Mouse (Mus musculus): ENCODE data around the gene Mlec. TPM values are rescaled to one million over a fixed set of nuclear protein-coding genes. Genes with fewer than 3 reads are reported as not detected.
A peak's percentile ranks its signal among the peaks of the same experiment; 100 is the strongest.
"Not testable (repeated sequence)": the region's sequence is repeated elsewhere in the genome, so short reads cannot be mapped to it uniquely, and the experiment has no call there.

The Mlec gene
- polyA plus RNA-seq, 1 experiment from 2014 or later = 23.5 TPM

DNA sequence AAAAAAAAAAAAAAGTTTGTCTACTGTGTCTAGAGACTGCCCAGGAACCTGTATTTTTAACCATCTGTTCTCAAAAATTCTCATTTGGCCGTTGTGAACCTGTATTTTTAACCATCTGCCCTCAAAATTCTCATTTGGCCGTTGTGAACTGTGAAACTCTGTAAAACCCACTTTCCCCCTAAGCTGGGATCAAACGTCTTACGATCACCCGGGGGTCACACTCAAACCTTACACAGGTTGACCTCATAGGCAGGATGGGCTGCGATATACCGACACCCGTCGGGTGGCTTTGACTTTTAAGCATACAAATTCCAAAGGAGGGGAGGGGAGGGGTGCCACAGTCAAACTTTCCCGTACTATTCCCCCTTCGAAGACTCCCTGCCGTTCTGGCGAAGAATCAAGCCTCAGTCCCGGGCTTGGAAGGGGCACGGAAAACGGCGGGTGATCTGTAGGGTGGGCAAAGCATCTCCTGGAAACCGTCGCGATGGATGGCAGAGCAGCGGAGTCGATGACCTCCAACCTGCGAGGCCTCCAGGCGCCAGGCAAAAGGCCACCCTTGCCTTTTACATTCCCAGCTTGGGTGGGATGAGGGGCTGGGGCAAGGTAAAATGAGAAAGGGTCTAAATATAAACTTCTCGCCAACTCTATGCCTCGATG lies 918 bp downstream of the Mlec start:
- H3K27me3 ChIP-seq = no peaks in the 10 kb centered on the region
- H3K9me3 ChIP-seq (replicated peaks) = no peaks in the 10 kb centered on the region
- H3K4me3 ChIP-seq = peak overlapping the region; percentile 95
- H3K4me1 ChIP-seq = peaks cover 50% of the 10 kb centered on the region
- WGBS = 3% methylated on average over 26 of the region's 26 CpGs
- no peak for ATAC-seq
- 0 out of 2 replicates have a peak, but pooled peaks cover 3% of the 10 kb centered on the region for H3K36me3 ChIP-seq (ENCODE audit: poor library complexity, severe bottlenecking)
- H3K9ac ChIP-seq = peak overlapping the region; percentile 96
- peak overlapping the region; percentile 94 for H3K4me2 ChIP-seq
- peak overlapping the region; percentile 97; the same call in 1 of the 2 replicates for H3K27ac ChIP-seq

DNA sequence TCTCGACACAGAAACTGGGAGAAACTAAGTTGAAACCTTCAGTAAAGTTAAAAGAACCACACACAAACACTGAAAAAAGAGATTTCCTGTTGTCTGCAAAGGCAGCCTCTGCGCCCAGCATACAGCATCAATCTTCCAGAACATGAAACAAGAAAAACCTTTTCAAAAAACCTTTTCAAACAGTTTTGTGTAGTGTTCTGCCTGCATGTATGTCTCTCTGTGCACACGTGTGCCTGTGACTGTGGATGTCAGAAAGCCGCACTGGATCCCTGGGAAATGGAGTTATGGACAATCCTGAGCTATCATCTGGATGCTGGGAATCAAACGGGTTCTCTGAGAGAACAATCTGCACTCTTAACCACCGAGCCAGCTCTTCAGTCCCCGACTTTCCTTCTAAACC lies 1.6 kb downstream of the Mlec start:
- Histone ChIP-seq H3K4me2 (peak overlapping the region; percentile 94), H3K9ac (peak overlapping the region; percentile 38), H3K4me1 (peaks cover 50% of the 10 kb centered on the region), H3K4me3 (peak overlapping the region; percentile 95), H3K27me3 (no peaks in the 10 kb centered on the region), H3K36me3 (ENCODE audit: poor library complexity, severe bottlenecking) (peaks cover 6% of the 10 kb centered on the region; the same call in 1 of the 2 replicates), H3K9me3 (replicated peaks) (no peaks in the 10 kb centered on the region), H3K27ac (no peak overlapping the region)
- WGBS = 70% methylated on average over 7 of the region's 7 CpGs
- no peak for ATAC-seq

DNA sequence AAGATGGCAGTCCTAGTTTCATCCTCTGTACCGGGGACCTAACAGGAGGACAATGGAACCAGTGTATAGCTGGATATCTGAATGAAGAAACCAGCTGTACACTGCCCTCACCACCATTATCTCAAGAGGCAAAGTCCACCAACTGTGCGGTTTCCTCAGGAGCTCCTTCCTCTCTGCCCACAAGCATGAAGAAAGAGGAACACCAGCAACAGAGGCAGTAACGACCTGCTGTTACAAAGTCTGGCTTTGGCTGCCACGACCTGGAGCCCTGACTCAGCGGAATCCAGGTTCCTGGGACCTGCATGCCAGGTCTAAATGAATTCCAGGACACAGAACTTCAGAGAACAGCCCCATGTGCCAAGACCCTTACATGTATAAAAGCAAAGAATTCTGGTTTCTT lies 2.1 kb downstream of the Mlec start:
- Histone ChIP-seq H3K36me3 (ENCODE audit: poor library complexity, severe bottlenecking) (peaks cover 12% of the 10 kb centered on the region), H3K4me1 (peaks cover 50% of the 10 kb centered on the region), H3K27ac (no peak overlapping the region), H3K27me3 (no peaks in the 10 kb centered on the region), H3K4me3 (peak overlapping the region; percentile 95), H3K9ac (peak overlapping the region; percentile 38; the same call in 1 of the 2 replicates), H3K9me3 (replicated peaks) (no peaks in the 10 kb centered on the region), H3K4me2 (peak overlapping the region; percentile 94)
- 42% methylated on average over 5 of the region's 5 CpGs for WGBS
- no peak for ATAC-seq

DNA sequence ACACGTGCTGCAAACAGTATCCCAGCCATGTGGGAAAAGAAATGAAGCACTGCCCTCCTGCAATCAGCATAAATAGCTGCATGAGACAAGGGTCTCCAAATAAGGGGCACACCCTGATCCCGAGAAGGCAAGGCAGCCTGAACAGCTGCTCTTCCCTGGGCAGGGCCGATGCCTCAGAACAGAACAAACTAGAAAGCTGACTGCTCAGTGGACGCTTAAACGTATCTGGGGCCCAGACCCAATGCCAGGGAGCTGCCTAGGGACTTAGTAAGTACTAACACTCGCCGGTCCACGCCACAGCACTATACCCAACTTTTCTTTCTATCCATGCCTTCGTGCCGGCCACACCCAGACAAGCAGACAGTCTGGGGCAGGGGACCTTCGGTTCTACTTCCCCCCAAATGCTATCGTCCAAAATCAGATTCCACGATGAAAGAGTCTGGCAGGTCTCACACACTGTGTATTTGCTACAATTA lies 2.8 kb downstream of the Mlec start:
- 74% methylated on average over 13 of the region's 13 CpGs for WGBS
- H3K4me3 ChIP-seq = no peak overlapping the region

DNA sequence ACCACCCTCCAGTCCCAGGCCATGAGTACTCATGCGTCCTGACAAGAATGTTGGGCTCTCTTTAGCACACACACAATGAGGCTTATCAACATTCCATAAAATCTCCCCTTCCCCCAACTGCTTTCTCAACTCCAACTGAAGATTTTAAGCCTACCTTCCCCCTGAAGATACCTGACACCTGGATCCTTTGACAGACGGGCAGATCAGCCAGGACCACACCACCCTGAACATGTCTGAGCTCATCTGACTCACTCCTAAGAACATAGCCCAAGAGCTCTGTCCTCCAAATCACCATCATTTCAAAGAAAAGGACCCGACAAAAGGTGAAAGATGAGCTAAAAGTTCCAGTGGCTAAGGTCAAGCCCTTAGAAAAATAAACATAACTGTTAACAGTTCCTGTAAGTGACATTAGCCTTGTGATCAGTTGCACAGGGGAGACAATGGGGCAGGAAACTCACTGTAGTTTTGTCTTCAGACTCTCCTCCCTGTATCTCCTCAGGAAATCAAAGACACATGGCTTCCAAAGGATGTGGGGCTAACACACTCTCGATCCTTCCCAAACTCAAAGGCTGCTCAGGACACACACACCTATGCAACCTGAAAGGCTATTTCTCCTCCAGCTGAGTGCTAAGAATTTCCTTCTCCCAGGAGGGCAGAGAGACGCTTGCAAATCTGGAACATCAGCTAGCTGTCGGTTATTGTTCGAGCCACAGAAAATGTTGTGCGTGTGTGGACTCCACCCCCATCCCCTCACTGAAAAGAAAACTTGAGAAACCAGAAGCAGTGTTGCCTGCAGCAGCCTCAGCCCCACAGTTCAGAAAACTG lies 5.6 kb downstream of the Mlec start:
- ATAC-seq = no peak
- H3K9ac ChIP-seq = no peak overlapping the region
- WGBS = 71% methylated on average over 8 of the region's 8 CpGs
- H3K27ac ChIP-seq = no peak overlapping the region
- H3K4me2 ChIP-seq = no peak overlapping the region
- H3K9me3 ChIP-seq (replicated peaks) = no peaks in the 10 kb centered on the region
- H3K36me3 ChIP-seq (ENCODE audit: poor library complexity, severe bottlenecking) = peaks cover 45% of the 10 kb centered on the region
- peaks cover 42% of the 10 kb centered on the region for H3K4me1 ChIP-seq
- no peaks in the 10 kb centered on the region for H3K27me3 ChIP-seq
- no peak overlapping the region for H3K4me3 ChIP-seq

More for the DNA sequence above, 2.8 kb downstream of the Mlec start:
- Histone ChIP-seq H3K4me1 (peaks cover 50% of the 10 kb centered on the region), H3K9me3 (replicated peaks) (no peaks in the 10 kb centered on the region), H3K4me2 (peak overlapping the region; percentile 94), H3K9ac (peak overlapping the region; percentile 38), H3K27me3 (no peaks in the 10 kb centered on the region), H3K36me3 (ENCODE audit: poor library complexity, severe bottlenecking) (peaks cover 19% of the 10 kb centered on the region), H3K27ac (no peak overlapping the region)
- no peak for ATAC-seq

DNA sequence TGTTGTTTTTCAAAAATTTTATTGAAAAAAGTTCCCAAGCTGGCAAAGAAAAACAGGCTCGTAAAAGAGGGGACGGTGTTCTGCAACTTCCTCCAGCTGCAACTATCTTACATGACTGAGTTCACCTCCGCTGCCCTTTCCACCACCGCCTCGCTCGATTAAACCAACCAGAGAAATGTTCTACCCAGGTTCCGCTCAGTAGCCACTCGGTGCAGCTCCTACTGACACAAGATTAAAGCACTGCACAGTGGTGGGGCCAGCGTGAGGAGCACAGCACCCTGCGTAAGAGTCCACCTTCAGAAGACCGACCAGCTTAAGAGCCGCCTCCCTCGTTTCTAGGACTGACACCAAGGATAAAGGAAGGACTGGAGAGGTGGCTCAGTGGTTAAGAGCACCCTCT lies 6.5 kb downstream of the Mlec start:
- Histone ChIP-seq H3K4me1 (peaks cover 33% of the 10 kb centered on the region), H3K4me3 (no peak overlapping the region), H3K27me3 (no peaks in the 10 kb centered on the region), H3K9me3 (replicated peaks) (no peaks in the 10 kb centered on the region), H3K36me3 (ENCODE audit: poor library complexity, severe bottlenecking) (peaks cover 54% of the 10 kb centered on the region), H3K4me2 (no peak overlapping the region), H3K9ac (no peak overlapping the region), H3K27ac (no peak overlapping the region)
- 89% methylated on average over 13 of the region's 13 CpGs for WGBS
- no peak for ATAC-seq

DNA sequence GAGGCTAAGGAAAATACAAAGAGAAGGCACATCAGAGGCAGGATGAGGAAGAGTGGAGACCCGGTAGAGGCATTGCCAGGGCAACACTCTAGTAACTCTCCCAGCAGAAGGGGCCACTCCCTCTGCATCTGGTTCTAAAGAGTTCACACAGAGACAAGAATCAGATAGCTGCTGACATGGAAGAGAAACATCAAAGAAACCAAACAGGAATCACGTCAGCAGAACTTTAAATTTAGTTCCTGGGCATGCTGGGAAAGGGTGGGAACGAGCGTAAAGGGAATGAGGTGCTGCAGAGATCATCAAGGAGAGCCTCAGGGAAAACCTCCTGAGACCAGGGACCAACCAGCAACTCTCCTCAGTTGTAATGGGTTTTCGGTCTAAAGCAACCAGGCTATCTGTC lies 7.0 kb downstream of the Mlec start:
- no peak overlapping the region for H3K27ac ChIP-seq
- H3K4me3 ChIP-seq = no peak overlapping the region
- H3K9ac ChIP-seq = no peak overlapping the region
- H3K4me2 ChIP-seq = no peak overlapping the region
- no peak for ATAC-seq
- WGBS = 90% methylated on average over 5 of the region's 5 CpGs
- H3K27me3 ChIP-seq = no peaks in the 10 kb centered on the region
- H3K36me3 ChIP-seq (ENCODE audit: poor library complexity, severe bottlenecking) = peaks cover 57% of the 10 kb centered on the region
- peaks cover 28% of the 10 kb centered on the region for H3K4me1 ChIP-seq
- H3K9me3 ChIP-seq (replicated peaks) = no peaks in the 10 kb centered on the region

DNA sequence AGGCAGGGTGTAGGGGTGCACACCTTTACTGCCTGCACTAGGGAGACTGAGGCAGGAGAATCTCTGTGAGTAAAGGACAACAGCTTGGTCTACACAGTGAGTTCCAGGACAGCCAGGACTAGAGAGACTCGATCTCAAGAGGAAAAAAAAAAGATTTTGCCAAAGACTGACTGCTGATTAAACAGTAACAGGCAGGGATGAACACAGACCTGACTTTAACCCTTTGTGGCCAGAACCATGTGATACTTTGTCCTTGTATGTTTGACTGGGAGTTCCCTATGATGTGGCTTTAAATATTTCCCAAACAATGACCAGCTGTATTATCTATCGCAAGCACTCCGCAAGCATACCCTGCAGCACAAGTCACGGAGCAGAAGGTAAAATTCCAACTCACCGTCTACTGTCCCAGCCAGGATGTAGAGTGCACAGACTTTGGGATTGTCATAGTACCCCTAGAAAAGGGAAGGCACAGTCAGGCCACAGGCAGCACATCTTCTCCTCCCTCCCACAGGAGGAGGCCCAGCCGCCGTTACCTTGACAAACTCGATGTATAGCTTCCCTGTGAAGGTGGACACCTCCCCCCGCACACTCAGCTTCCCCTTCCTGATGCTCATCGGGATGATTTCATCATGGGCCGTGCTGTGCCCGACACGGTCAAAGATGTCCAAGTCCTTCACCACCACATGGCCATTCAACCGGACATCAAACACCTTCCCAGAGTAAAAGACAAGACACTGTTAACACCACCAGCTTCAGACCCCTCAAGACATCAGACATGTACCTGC lies 8.1 kb downstream of the Mlec start:
- H3K9me3 ChIP-seq (replicated peaks) = no peaks in the 10 kb centered on the region
- no peak overlapping the region for H3K9ac ChIP-seq
- no peak overlapping the region for H3K4me3 ChIP-seq
- no peak overlapping the region for H3K4me2 ChIP-seq
- 98% methylated on average over 14 of the region's 14 CpGs for WGBS
- no peak overlapping the region for H3K27ac ChIP-seq
- H3K4me1 ChIP-seq = peaks cover 17% of the 10 kb centered on the region
- ATAC-seq = no peak
- no peaks in the 10 kb centered on the region for H3K27me3 ChIP-seq
- peaks cover 67% of the 10 kb centered on the region for H3K36me3 ChIP-seq (ENCODE audit: poor library complexity, severe bottlenecking)

DNA sequence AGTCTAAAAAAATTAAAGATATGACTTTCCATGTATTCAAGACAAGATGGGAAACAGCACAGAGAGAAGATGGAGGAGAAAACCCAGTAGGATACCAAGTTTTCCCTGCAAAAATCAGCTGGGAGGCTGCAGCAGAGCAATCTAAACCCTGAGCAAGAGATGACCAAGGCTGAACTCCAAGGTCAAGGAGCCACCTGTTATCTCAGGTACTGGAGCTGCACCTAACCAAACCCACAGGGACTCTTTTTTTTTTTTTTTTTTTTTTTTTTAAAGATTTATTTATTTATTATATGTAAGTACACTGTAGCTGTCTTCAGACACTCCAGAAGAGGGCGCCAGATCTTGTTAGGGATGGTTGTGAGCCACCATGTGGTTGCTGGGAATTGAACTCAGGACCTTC lies 9.1 kb downstream of the Mlec start:
- H3K27me3 ChIP-seq; H3K4me2 ChIP-seq; H3K4me3 ChIP-seq; H3K9ac ChIP-seq; H3K27ac ChIP-seq; H3K9me3 ChIP-seq (replicated peaks); ATAC-seq; H3K4me1 ChIP-seq: not testable (repeated sequence)
- no CpG with 5 or more reads among the region's 1 CpGs for WGBS
- H3K36me3 ChIP-seq (ENCODE audit: poor library complexity, severe bottlenecking) = peaks cover 77% of the 10 kb centered on the region

DNA sequence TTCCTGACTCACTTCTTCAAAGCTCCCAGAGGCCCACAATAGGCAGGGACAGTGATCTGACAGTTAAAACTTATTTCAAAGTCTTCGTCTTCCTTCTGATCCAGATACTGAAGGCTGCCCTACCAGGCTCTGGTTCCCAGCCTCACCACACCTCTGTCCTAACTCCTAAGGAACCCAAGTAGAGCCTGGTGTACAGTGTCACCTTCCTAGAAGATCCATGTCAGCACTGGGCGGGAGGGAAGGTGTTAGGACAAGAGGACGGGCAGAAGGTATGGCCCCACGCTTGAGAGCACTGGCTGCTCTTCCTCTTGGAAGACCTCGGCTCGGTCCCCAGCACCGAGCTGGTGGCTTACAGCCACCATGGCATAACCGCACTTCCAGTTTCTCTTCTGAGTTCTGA lies 9.6 kb downstream of the Mlec start:
- H3K4me3 ChIP-seq = no peak overlapping the region
- H3K27ac ChIP-seq = no peak overlapping the region
- H3K9me3 ChIP-seq (replicated peaks) = no peaks in the 10 kb centered on the region
- H3K27me3 ChIP-seq = no peaks in the 10 kb centered on the region
- H3K4me1 ChIP-seq = peaks cover 10% of the 10 kb centered on the region; the same call in 1 of the 2 replicates
- ATAC-seq = no peak
- peaks cover 77% of the 10 kb centered on the region for H3K36me3 ChIP-seq (ENCODE audit: poor library complexity, severe bottlenecking)
- no peak overlapping the region for H3K9ac ChIP-seq
- WGBS = 93% methylated on average over 8 of the region's 8 CpGs
- H3K4me2 ChIP-seq = no peak overlapping the region

DNA sequence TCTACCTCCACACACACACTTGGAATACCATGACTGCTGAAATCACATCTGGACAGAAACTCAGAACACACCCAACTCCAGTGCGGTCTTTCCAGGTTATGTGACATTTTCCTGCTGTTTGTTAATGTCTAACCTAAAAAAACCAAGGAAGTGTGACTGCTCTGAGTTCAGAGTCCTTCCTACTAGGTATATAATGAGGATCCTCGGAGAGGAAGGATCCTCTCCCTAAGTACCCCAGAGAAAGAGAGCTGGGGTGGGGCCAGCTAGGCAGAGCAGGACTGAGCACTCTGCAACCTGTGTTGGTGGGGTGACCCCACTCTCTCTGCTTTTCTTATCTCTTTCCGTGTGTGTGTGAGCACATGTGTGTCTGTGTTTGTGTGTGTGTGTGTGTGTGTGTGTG lies 10.6 kb downstream of the Mlec start:
- no peak for ATAC-seq
- H3K4me1 ChIP-seq = 0 out of 2 replicates have a peak, but pooled peaks cover 9% of the 10 kb centered on the region
- no peaks in the 10 kb centered on the region for H3K9me3 ChIP-seq (replicated peaks)
- H3K4me3 ChIP-seq = no peak overlapping the region
- no peak overlapping the region for H3K9ac ChIP-seq
- WGBS = 88% methylated on average over 3 of the region's 3 CpGs
- no peak overlapping the region for H3K4me2 ChIP-seq
- H3K27me3 ChIP-seq = no peaks in the 10 kb centered on the region
- H3K36me3 ChIP-seq (ENCODE audit: poor library complexity, severe bottlenecking) = peaks cover 74% of the 10 kb centered on the region
- H3K27ac ChIP-seq = no peak overlapping the region

DNA sequence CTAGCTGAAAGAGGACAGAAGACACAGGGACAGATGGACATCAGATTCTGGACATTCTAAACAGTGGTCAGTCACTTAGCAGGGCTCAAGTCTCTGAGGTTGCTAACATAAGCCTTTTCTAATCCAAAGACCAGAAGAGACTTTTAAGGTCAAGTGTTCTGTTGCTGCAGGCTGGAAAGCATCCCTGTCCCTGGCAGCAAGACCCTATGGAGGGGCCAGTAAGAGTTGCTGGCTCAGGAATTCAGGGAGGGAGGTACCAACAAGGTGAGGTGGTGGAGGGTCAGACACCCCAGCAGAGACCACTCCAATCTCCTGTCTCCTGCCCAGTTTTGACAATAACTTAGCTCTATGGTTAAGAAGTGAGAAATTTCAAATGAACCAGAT lies 11.2 kb downstream of the Mlec start:
- Histone ChIP-seq H3K4me3 (no peak overlapping the region), H3K9me3 (replicated peaks) (no peaks in the 10 kb centered on the region), H3K27me3 (no peaks in the 10 kb centered on the region), H3K36me3 (ENCODE audit: poor library complexity, severe bottlenecking) (peaks cover 74% of the 10 kb centered on the region), H3K9ac (no peak overlapping the region), H3K27ac (no peak overlapping the region), H3K4me1 (0 out of 2 replicates have a peak, but pooled peaks cover 9% of the 10 kb centered on the region), H3K4me2 (no peak overlapping the region)
- no peak for ATAC-seq
